Mouse (Mus musculus) cerebellum, postnatal 14 days (tissue): ENCODE measurements around the gene Mob3a.
"Not testable (repeated sequence)": the region's sequence is repeated elsewhere in the genome, so short reads cannot be mapped to it uniquely, and the experiment has no call there.

Experiments
- DNase-seq, 2 experiments: peaks; one replicate each; pipeline ENCODE4 v3.0.0; 2021; ENCODE audit warnings: mixed read lengths in 2 of 2

Gene Mob3a

GRCm38 (mm10) chr10:80661149-80661548 is 40.6 kb downstream of the Mob3a start:
- DNase-seq: peak; percentile 53 to 82

- peak; percentile 86 to 92 for DNase-seq
These were observed 42.6 kb downstream of the Mob3a start for GRCm38 (mm10) chr10:80659213-80659612.

- no peak for DNase-seq
These were observed 43.0 kb downstream of the Mob3a start for GRCm38 (mm10) chr10:80658841-80659202.

GRCm38 (mm10) chr10:80658194-80658840 is 43.5 kb downstream of the Mob3a start:
- no peak for DNase-seq

GRCm38 (mm10) chr10:80656863-80657623 is 44.7 kb downstream of the Mob3a start, which contains the start of gene Btbd2:
Gene Btbd2, minus strand, starts transcription at chr10:80657071.
- no peak for DNase-seq

- DNase-seq: peak; percentile 99 to 100
These were observed 45.5 kb downstream of the Mob3a start for GRCm38 (mm10) chr10:80656130-80656862.

- DNase-seq: peak; percentile 45 to 46
These were observed 46.2 kb downstream of the Mob3a start for GRCm38 (mm10) chr10:80655406-80656129.

GRCm38 (mm10) chr10:80654866-80655265 is 46.9 kb downstream of the Mob3a start:
- peak in 1 of 2 experiments; percentile 50 for DNase-seq

- DNase-seq: no peak
These were observed 48.5 kb downstream of the Mob3a start for GRCm38 (mm10) chr10:80653156-80653720.

GRCm38 (mm10) chr10:80650392-80650791 is 51.4 kb downstream of the Mob3a start:
- DNase-seq: no peak

- DNase-seq: not testable (repeated sequence)
These were observed 51.9 kb downstream of the Mob3a start for GRCm38 (mm10) chr10:80649910-80650309.

- no peak for DNase-seq
These were observed 54.8 kb downstream of the Mob3a start for GRCm38 (mm10) chr10:80646936-80647335.

- no peak for DNase-seq
These were observed 66.4 kb downstream of the Mob3a start for GRCm38 (mm10) chr10:80635345-80635744.
